Mouse (Mus musculus) embryonic facial prominence, embryonic 13.5 days (tissue): ENCODE data around the gene Sox5. TPM values are rescaled to one million over a fixed set of nuclear protein-coding genes. Genes with fewer than 3 reads are reported as not detected.
"Not testable (repeated sequence)": the region's sequence is repeated elsewhere in the genome, so short reads cannot be mapped to it uniquely, and the experiment has no call there.

Experiments
- ATAC-seq: fragments of 200-750 bp; cut with Nextera tagmentation; 2 replicates; pipeline ENCODE4 v1.8.0; 2017; ENCODE audit warnings: low read depth; ENCODE audit not compliant: insufficient number of reproducible peaks, insufficient read depth, low FRiP score, low TSS enrichment
- H3K27ac ChIP-seq: fragments of 300-500 bp; sonication (generic); 2 replicates; pipeline ENCODE4 v1.5.1; 2015; ENCODE audit warnings: moderate library complexity, mild to moderate bottlenecking, inconsistent platforms
- H3K27me3 ChIP-seq: fragments of 300-500 bp; sonication (generic); 2 replicates; pipeline ENCODE4 v1.6.1; 2015; ENCODE audit warnings: mild to moderate bottlenecking, inconsistent platforms
- H3K36me3 ChIP-seq: fragments of 300-500 bp; sonication (generic); 2 replicates; pipeline ENCODE4 v1.6.1; 2015; ENCODE audit warnings: mild to moderate bottlenecking, inconsistent platforms
- H3K4me1 ChIP-seq: fragments of 300-500 bp; sonication (generic); 2 replicates; pipeline ENCODE4 v1.6.1; 2015; ENCODE audit warnings: inconsistent platforms
- H3K4me2 ChIP-seq: fragments of 300-500 bp; sonication (generic); 2 replicates; pipeline ENCODE4 v1.6.1; 2015; ENCODE audit warnings: moderate library complexity, mild to moderate bottlenecking, inconsistent platforms
- H3K4me3 ChIP-seq: fragments of 300-500 bp; sonication (generic); 2 replicates; pipeline ENCODE4 v1.5.1; 2015; ENCODE audit warnings: mild to moderate bottlenecking, inconsistent platforms
- H3K9ac ChIP-seq: fragments of 300-500 bp; sonication (generic); 2 replicates; pipeline ENCODE4 v1.6.1; 2015; ENCODE audit warnings: mild to moderate bottlenecking, inconsistent platforms
- H3K9me3 ChIP-seq: fragments of 300-500 bp; sonication (generic); 2 replicates; pipeline ENCODE4 v1.6.1; 2016; ENCODE audit warnings: inconsistent platforms
- WGBS: fragments of 180-500 bp; shearing (Covaris S2); methylation state at CpG from one replicate; pipeline ENCODE4 v1.1.7; 2015; ENCODE audit warnings: mixed read lengths; 5-methylcytosine and 5-hydroxymethylcytosine counted together
- polyA plus RNA-seq: library from polyadenylated mRNA; unstranded; fragments of >200 nt; fragmentation: Nextera tagmentation; extraction: Ambion mirVana; gene quantifications from 2 replicates; pipeline ENCODE4 v1.2.1, GENCODE M21; 2015

The Sox5 gene
- polyA plus RNA-seq, 1 experiment from 2014 or later = 55.6 TPM

DNA sequence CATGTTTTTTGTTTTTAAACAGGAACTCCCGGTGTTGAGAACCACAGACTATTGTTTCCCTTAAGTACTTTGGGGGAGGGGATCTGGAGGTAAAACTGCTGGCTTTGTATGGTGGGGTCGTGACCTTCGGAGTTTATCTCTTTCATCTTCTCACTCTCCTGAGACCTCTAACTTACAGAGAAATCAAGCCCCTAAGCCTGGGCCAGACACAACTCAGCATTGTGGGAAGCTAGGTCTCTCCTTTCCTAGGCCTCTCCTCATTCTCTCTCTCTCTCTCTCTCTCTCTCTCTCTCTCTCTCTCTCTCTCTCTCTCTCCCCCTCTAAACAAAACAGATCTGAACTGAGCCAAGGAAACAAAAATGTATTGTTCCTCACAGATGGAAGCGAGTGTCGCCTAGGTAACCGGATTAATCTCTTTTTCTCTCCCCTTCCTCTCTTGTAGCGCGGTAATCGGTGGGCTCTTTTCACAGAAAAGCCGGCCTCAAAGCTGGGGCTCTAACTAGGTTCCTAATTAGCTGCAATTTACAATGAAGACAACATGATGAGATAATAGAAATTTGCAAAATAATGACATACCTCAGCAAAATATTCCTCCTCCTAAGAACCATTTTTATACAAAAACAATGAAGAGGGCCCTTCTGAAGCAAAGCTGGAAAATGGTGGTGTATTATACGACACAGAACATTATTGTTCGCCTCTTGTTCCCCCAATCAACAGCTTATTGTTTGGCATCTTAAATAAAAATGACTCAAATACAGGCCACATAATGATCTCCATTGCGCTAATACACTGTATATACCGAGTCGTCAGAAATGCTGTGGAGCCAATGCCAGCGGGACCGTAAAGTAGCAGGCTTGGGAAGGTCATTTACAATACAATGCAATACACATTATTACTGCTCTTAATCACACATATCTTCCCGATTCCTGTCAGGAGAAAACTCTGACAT lies 530.3 kb downstream of the Sox5 start:
- WGBS = 32% methylated on average over 18 of the region's 18 CpGs
- H3K36me3 ChIP-seq = no peaks in the 10 kb centered on the region
- H3K9ac ChIP-seq = no peak overlapping the region

DNA sequence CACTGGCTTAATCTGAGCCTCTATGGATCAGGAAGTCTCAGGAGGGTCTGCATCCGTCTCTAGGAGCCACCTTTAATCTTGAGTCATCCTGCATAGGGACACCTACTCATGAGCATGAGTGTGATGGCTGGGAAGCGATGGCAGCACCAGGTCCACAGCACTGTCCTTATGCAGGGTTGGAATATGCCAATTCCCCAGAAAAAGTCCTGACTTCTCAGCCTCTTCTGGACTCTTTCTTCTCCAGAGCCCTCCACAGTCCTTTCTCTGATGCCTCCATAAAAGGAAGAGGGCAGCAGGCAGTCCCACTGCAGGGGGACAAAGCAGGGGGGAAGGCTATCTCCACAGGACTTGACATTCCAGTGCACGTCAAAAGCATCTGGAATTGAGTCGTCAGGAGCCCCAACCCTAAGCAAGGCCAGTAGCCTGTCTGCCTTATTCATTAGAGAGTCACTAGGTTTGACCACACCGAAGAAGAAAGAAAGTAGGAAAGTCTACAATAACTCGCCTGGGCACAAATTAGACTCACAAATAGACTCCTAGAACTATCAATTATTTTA lies 531.1 kb downstream of the Sox5 start:
- no peak for ATAC-seq
- no peak overlapping the region for H3K9ac ChIP-seq
- H3K27ac ChIP-seq = no peak overlapping the region
- H3K4me3 ChIP-seq = no peak overlapping the region
- no peaks in the 10 kb centered on the region for H3K4me1 ChIP-seq
- WGBS = 37% methylated on average over 6 of the region's 6 CpGs
- 0 out of 2 replicates have a peak, but pooled peaks cover 3% of the 10 kb centered on the region for H3K27me3 ChIP-seq
- no peaks in the 10 kb centered on the region for H3K9me3 ChIP-seq
- no peak overlapping the region for H3K4me2 ChIP-seq
- H3K36me3 ChIP-seq = no peaks in the 10 kb centered on the region

More for the DNA sequence above, 530.3 kb downstream of the Sox5 start:
- ATAC-seq = no peak
- H3K4me3 ChIP-seq = no peak overlapping the region
- H3K4me1 ChIP-seq = 0 out of 2 replicates have a peak, but pooled peaks cover 8% of the 10 kb centered on the region
- H3K27ac ChIP-seq = no peak overlapping the region
- no peaks in the 10 kb centered on the region for H3K9me3 ChIP-seq
- 0 out of 2 replicates have a peak, but pooled peaks cover 3% of the 10 kb centered on the region for H3K27me3 ChIP-seq
- no peak overlapping the region for H3K4me2 ChIP-seq

DNA sequence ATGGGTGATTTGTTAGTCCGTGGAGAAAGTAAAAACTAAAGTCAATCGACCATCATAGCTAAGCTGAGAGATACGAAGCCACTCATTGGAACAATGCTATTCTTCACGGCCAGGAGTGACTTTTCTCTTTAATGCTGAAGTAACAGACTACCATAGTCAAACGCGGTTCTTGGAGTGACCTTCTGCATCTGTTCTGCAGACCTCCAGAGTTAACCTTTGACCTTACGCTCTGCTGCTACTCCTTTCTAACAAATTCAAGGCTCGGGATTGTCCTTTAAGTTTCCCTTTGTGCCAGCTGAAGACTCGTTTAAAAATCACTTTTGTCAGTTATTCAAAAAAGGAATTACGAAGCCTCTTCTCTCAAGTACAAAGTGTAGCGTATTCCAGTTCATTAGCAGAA lies 545.2 kb downstream of the Sox5 start:
- WGBS = 47% methylated on average over 11 of the region's 11 CpGs
- Histone ChIP-seq H3K9me3 (no peaks in the 10 kb centered on the region), H3K4me2 (no peak overlapping the region), H3K27me3 (no peaks in the 10 kb centered on the region), H3K36me3 (no peaks in the 10 kb centered on the region), H3K4me3 (no peak overlapping the region), H3K9ac (no peak overlapping the region), H3K4me1 (no peaks in the 10 kb centered on the region), H3K27ac (no peak overlapping the region)
- ATAC-seq = no peak

DNA sequence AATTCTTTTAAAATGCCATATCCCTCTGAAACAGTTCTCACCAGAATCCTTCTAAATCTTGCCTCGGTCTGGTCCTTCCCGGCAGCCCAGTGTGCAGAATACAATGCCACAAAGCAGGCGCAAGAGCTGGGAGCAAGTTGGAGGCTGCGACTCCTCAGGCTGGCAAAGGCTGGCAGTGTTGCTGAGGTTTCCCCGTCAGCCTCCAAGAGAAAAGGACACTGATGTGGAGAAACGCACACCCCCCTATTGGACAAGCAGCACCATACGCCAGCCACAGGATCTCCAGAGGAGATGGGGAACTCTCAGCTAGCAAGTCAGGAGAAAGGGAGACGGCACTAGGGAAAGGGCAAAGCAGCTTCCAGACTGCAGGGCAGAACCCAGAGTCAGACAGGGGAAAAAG lies 577.8 kb downstream of the Sox5 start:
- Histone ChIP-seq H3K4me1 (peaks cover 16% of the 10 kb centered on the region; the same call in 1 of the 2 replicates), H3K4me3 (peak overlapping the region; percentile 15), H3K27me3 (peaks cover 28% of the 10 kb centered on the region), H3K27ac (no peak overlapping the region), H3K9ac (peak overlapping the region; percentile 47; the same call in 1 of the 2 replicates), H3K4me2 (peak overlapping the region; percentile 62), H3K36me3 (no peaks in the 10 kb centered on the region), H3K9me3 (no peaks in the 10 kb centered on the region)
- ATAC-seq = no peak
- WGBS = 25% methylated on average over 8 of the region's 8 CpGs

DNA sequence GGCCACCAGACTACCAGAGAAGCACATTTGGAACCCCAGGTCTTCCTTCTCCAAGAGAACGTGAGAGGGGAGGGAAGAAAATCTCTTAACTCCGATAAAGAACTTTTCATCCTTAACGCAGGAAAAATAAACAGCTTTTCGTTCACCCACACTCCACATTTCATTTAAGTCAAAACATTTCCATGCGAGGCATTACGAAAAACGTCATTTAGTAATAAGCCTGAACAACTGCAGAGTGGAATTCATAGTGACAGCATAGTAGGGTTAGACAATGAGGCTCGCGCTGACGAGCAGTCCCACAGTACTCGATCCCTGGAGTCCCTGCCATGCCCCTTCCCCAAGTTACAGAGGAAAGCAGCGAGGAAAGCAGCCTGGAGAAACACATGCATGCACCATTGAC lies 578.8 kb downstream of the Sox5 start:
- whole genome bisulfite sequencing = 26% methylated on average over 12 of the region's 12 CpGs
- Histone ChIP-seq H3K9me3 (no peaks in the 10 kb centered on the region), H3K36me3 (no peaks in the 10 kb centered on the region), H3K4me2 (peak overlapping the region; percentile 62), H3K27ac (0 out of 2 replicates have a peak overlapping the region, but pooled peaks have one; percentile 0), H3K4me1 (peaks cover 16% of the 10 kb centered on the region; the same call in 1 of the 2 replicates), H3K9ac (peak overlapping the region; percentile 33), H3K4me3 (peak overlapping the region; percentile 15; the same call in 1 of the 2 replicates), H3K27me3 (peaks cover 28% of the 10 kb centered on the region)
- no peak for ATAC-seq

DNA sequence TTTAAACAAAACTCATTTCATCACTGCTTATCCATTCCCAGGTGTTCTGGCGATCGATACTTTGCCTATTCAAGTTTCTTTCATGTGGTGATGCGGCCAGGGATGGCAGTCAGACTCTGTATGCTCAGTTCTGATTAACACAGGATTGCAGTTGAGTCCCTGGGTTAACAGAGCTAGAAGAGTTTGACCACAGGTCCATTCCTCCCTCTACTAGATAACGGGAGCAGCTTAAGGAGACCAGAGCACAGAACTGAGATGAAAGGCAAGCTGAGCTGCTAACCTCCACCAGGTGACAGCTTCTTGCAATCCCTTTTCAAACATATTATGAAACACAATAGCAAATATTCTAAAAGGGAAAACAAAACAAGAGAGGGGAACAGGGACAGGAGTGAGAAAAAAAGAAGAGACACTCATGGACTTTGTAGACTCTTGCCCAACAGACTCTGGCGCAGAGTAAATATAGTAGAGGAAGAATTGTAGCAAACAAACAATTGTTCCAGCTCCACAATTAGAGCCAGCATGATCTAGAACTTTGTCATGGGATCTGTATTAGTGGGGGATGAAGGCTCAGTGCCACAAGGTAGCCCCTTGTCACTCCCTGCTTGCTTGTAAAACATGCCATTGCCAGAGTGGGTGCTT lies 580.3 kb downstream of the Sox5 start:
- Histone ChIP-seq H3K4me2 (peak overlapping the region; percentile 34), H3K4me1 (peaks cover 21% of the 10 kb centered on the region), H3K4me3 (no peak overlapping the region), H3K36me3 (no peaks in the 10 kb centered on the region), H3K9me3 (no peaks in the 10 kb centered on the region), H3K9ac (no peak overlapping the region), H3K27me3 (peaks cover 24% of the 10 kb centered on the region), H3K27ac (no peak overlapping the region)
- 67% methylated on average over 5 of the region's 5 CpGs for WGBS
- ATAC-seq = no peak

DNA sequence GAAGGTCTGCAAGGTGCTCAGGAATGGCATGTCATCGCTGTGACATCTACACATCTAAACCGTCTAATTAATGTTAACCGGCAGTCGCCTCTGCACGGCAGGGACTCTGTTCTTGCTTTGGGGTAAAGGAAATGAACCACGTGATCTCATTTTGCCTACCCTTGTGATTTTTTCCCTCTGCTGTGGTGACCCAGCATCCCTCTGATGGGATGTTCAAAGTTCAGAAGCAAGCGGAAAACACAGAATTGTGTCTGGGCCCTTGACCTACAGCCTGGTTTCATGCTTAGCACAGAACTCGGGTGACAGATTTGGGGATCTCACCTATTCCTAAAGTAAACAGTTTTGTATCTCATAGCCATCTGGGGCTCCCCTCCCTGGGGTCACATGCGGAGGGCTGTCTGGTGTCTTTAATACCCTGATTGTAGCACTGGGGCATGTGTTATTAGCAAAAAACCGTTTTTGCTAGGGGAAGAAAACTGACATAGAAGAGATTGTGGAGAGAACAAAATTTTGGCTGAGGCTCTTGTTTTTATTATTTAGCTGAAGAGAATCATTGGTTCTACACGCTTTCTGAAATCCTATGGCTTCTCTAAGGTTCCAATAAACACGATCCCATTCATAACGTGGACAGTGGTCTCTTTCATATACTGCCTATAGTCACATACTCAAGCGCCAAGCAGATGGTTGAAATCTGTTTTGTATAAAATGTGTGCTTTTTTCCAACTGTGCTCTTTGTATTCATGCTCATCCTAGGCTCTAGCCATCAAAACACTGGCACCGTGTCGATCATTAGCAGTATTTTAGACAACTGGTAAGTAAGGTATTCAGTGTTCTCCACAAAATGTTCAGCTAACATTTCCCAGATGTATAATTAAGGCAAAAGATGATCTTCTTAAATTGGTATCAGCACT lies 584.3 kb downstream of the Sox5 start:
- Histone ChIP-seq H3K36me3 (no peaks in the 10 kb centered on the region), H3K27ac (peak overlapping the region; percentile 49; the same call in 1 of the 2 replicates), H3K9me3 (no peaks in the 10 kb centered on the region), H3K27me3 (peaks cover 2% of the 10 kb centered on the region; the same call in 1 of the 2 replicates), H3K4me1 (peaks cover 12% of the 10 kb centered on the region; the same call in 1 of the 2 replicates), H3K9ac (no peak overlapping the region), H3K4me2 (no peak overlapping the region), H3K4me3 (no peak overlapping the region)
- WGBS = 35% methylated on average over 16 of the region's 16 CpGs
- no peak for ATAC-seq

DNA sequence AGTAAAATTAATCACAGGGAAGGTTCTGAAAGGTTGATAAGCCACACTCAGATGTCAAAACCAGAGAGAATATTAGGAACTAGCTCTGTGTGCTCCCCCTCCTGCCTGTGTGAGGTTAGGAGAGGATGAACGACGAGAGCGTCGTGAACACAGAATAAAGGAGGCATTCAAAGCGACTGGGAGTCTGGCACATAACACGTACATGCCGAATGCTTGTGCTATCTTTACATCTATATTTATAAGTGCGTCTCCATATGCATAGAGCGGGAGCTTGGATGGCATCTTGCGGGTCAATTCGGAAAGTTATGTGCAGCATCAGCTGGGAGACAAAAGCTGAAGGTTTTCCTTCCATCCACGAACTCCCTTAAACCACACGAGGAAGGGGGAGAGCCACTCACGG lies 585.8 kb downstream of the Sox5 start:
- WGBS = 64% methylated on average over 14 of the region's 14 CpGs
- no peak for ATAC-seq
- Histone ChIP-seq H3K9me3 (peaks cover 7% of the 10 kb centered on the region; the same call in 1 of the 2 replicates), H3K4me3 (no peak overlapping the region), H3K27me3 (no peaks in the 10 kb centered on the region; the same call in 1 of the 2 replicates), H3K4me2 (no peak overlapping the region), H3K4me1 (peaks cover 10% of the 10 kb centered on the region; the same call in 1 of the 2 replicates), H3K36me3 (peaks cover 7% of the 10 kb centered on the region), H3K27ac (no peak overlapping the region), H3K9ac (no peak overlapping the region)

DNA sequence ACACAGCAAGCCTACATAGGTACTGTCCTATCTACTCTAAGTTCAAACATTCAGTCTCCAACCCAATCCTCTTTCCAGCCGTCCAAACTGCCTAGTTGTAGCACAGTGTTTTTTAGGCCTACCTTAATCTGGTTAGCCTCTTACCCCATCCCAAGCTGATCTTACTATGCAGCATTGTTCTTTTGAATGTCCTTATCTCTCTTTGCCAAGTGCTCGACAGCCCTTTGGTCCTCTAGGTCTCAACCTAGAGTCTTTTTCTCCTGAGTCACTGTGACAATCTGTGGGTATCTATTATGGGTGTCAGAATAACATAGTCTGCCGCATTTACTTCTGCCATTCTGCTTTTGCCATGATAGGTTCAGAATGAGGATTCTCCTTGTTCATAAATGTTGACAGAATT lies 598.7 kb downstream of the Sox5 start:
- Histone ChIP-seq H3K4me2 (no peak overlapping the region), H3K9ac (no peak overlapping the region), H3K27me3 (no peaks in the 10 kb centered on the region), H3K4me1 (peaks cover 32% of the 10 kb centered on the region), H3K4me3 (no peak overlapping the region), H3K9me3 (no peaks in the 10 kb centered on the region), H3K36me3 (no peaks in the 10 kb centered on the region), H3K27ac (no peak overlapping the region)
- no peak for ATAC-seq
- WGBS = 92% methylated on average over 3 of the region's 3 CpGs

DNA sequence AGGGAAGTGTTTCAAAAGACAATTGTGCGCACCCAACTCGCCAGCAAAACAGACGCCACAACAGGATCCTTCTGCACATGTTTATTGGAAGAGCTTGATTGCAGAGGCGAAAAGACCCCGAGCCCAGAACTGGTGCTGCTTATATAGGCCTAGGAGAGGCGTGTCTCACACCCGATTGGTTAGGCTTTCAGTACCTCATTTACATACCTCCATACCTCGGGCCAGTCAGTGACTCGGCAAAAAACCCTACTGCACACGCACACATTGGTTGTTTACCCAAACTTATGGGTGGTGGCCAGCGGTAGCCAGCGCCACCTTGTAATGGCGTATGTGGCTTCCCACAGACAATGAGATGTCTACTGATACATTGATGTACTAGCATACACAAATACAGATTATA lies 599.3 kb downstream of the Sox5 start:
- not testable (repeated sequence) for ATAC-seq, H3K4me3 ChIP-seq, H3K9me3 ChIP-seq, H3K27ac ChIP-seq, H3K36me3 ChIP-seq, H3K27me3 ChIP-seq, H3K4me2 ChIP-seq, H3K9ac ChIP-seq
- 93% methylated on average over 13 of the region's 13 CpGs for WGBS
- peaks cover 32% of the 10 kb centered on the region for H3K4me1 ChIP-seq
